Mouse (Mus musculus): ENCODE measurements around the gene Nol6. TPM values are rescaled to one million over a fixed set of nuclear protein-coding genes. Genes with fewer than 3 reads are reported as not detected.

Nol6 gene
- polyA plus RNA-seq, 1 experiment from 2014 or later = 31.0 TPM

DNA sequence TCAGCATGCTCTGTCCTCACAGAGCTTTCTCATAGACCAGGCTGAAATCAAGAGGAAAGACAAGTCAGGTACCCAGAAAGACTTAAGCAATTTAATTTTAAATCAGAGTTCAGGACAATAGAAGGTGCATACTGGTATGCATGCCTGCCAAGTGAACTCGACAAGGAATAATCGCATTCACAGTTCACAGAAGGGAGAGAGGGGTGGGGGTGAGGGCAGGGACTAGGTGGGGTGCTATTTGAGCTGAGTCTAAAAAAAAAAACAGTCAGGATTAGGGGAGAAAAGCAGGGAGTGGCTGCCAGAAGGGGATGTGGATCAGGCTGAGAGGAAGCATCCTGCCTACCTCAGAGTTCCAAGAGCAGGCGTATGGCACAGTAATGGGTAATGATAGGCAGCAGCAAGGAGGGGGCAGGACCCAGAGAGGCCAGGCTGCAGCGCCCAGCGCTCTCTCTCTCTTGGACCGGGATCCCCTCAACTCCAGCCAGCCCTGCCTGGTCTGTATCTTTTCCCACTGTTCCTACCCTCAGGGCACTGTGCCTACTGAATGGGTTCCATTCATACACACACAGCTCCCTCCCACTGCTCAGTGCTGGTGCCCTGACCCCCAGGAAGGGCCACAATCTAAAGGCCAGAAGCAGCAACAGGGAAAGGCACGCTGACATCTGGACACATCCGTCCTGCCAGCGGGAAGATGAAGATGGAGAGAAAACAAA is 9.7 kb downstream of the Nol6 start:
- H3K36me3 ChIP-seq = peaks cover 62% of the 10 kb centered on the region
- no peak overlapping the region for H3K4me3 ChIP-seq
- WGBS = 83% methylated on average over 9 of the region's 9 CpGs

DNA sequence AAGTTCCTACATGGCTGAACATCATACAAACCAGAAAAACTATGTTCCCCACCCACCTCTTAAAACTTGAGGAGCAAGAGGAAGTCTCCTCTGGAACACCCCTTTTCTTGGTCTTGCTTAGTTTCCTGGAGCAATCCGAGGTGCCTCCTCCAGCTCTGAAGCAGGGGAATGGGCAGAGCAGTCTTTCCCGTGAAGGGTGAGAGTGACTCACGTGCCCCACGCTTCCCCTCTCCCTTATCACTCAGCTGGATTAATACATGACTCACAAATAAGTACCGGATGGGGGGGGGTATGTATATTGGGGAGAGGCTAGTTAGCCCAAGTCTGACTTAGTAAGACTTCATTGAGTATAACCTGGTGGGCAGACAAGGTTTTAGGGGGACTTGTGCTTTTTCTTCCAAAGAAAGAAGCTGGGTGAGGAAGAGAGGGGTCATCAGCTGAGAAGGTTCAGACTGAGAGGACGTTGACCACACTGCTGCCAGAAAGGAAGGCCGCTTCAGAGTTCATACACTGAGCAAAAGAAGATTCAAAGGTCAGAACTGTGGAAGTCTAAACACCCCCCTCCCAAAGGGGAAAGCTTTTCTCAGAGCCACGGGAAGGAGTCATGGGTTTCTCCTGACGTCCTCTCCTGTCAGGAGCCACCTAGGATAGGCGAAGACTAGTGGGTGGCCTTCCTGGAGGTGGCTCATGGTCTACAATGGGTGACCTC is 15.4 kb downstream of the Nol6 start:
- H3K4me3 ChIP-seq = no peak overlapping the region
- H3K4me2 ChIP-seq = no peak overlapping the region
- H3K27me3 ChIP-seq = peaks cover 5% of the 10 kb centered on the region; the same call in 1 of the 2 replicates
- H3K36me3 ChIP-seq = peaks cover 5% of the 10 kb centered on the region
- no peak overlapping the region for H3K9ac ChIP-seq
- H3K9me3 ChIP-seq = no peaks in the 10 kb centered on the region
- H3K4me1 ChIP-seq (replicated peaks) = no peaks in the 10 kb centered on the region
- ATAC-seq (ENCODE audit: low FRiP score) = no peak
- no peak overlapping the region for H3K27ac ChIP-seq
- 86% methylated on average over 10 of the region's 10 CpGs for WGBS

More for the DNA sequence above, 9.7 kb downstream of the Nol6 start:
- no peak overlapping the region for H3K9ac ChIP-seq
- no peaks in the 10 kb centered on the region for H3K4me1 ChIP-seq (replicated peaks)
- H3K4me2 ChIP-seq = no peak overlapping the region
- no peak overlapping the region for H3K27ac ChIP-seq
- H3K27me3 ChIP-seq = no peaks in the 10 kb centered on the region
- ATAC-seq (ENCODE audit: low FRiP score) = 0 out of 2 replicates have a peak, but pooled peaks have one; percentile 27
- H3K9me3 ChIP-seq = no peaks in the 10 kb centered on the region

DNA sequence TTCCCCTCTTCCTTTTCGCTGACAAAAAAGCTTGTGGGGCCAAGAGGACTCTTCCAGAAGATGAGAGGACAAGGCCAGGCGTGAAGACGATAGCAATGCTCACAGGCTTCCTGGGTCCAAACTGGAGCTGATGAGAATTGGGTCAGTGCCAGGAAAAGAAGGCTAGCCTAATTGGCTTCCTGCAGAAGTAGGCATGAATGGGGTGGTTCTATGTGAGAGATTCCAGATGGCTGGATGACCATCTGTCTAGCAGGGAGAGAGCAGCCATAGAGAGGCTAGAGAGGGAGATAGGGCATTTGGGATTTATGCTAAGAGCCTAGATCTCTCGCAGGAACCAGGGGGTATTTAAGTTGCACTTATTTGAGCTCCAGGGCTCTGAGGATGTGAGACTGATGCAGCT is 16.8 kb downstream of the Nol6 start:
- Histone ChIP-seq H3K4me3 (no peak overlapping the region), H3K9ac (no peak overlapping the region), H3K27ac (no peak overlapping the region), H3K4me2 (no peak overlapping the region), H3K4me1 (replicated peaks) (no peaks in the 10 kb centered on the region), H3K9me3 (no peaks in the 10 kb centered on the region), H3K36me3 (no peaks in the 10 kb centered on the region), H3K27me3 (peaks cover 7% of the 10 kb centered on the region; the same call in 1 of the 2 replicates)
- 71% methylated on average over 4 of the region's 4 CpGs for WGBS
- no peak for ATAC-seq (ENCODE audit: low FRiP score)

DNA sequence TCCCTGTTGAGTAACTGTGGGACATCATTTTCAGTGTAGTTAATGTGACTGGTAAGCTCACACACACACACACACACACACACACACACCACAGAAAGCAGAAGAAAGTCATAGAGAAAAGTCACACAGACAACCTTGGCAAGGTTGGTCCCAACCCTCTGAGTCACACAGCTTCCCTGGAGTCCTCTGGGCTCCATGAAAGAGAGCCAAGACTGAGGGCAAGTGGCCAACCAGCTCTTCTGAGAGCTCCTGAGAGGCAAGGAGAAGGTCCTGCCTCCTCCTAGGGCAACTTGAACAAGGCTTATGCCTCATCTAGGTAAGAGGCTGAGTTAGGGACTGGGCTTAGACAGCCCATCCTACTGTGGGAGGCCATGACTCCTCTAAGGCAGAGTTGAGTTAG is 21.4 kb downstream of the Nol6 start:
- Histone ChIP-seq H3K9me3 (no peaks in the 10 kb centered on the region), H3K36me3 (no peaks in the 10 kb centered on the region), H3K4me2 (no peak overlapping the region), H3K9ac (no peak overlapping the region), H3K4me1 (replicated peaks) (peaks cover 7% of the 10 kb centered on the region), H3K27ac (no peak overlapping the region), H3K4me3 (no peak overlapping the region), H3K27me3 (peaks cover 25% of the 10 kb centered on the region; the same call in 1 of the 2 replicates)
- no peak for ATAC-seq (ENCODE audit: low FRiP score)

DNA sequence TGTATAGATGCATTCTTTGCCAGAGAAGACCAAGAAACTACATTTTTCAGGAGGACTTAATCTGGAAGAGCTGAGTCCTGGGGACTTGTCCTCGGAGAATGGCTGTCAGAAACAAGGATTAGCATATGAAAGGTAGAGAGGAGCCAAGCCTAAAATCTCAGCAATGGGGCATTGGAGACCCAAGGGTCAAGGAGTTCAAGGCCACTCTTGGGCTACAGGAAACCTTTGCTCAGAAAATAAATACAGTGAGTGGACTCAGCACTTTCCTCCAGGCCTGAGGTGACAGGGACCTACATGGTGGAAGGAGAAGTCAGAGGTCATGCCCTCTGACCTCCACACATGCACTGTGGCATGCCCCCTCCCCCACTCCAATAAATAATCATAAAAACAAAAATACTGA is 23.3 kb downstream of the Nol6 start:
- H3K27me3 ChIP-seq = peaks cover 42% of the 10 kb centered on the region
- WGBS = 23% methylated on average over 1 of the region's 1 CpGs
- no peak overlapping the region for H3K4me2 ChIP-seq
- no peak for ATAC-seq (ENCODE audit: low FRiP score)
- no peak overlapping the region for H3K4me3 ChIP-seq
- no peak overlapping the region for H3K27ac ChIP-seq
- H3K9me3 ChIP-seq = no peaks in the 10 kb centered on the region
- H3K9ac ChIP-seq = no peak overlapping the region
- peaks cover 12% of the 10 kb centered on the region for H3K4me1 ChIP-seq (replicated peaks)
- no peaks in the 10 kb centered on the region for H3K36me3 ChIP-seq

DNA sequence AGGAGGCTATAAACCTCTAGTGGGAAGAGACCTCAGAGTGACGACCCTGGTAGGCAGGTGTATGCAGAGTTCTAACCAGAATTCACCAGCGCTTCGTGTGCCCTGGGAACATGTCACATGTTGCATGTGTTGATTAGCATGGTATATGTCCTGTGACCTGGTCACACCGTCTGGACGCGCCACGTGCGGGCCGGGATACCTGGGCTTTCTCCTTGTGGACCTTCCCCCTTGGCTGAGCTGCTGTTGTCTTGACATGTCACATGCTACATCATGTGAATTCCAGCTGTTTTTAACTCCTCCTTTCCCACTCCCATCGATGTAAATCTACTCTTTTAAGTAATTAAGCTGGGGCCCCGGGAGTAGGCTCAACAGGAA is 25.7 kb downstream of the Nol6 start:
- H3K9ac ChIP-seq = peak overlapping the region; percentile 75
- no peak overlapping the region for H3K27ac ChIP-seq
- no peaks in the 10 kb centered on the region for H3K9me3 ChIP-seq
- H3K27me3 ChIP-seq = peaks cover 45% of the 10 kb centered on the region
- peak overlapping the region; percentile 90 for H3K4me2 ChIP-seq
- peak overlapping the region; percentile 52 for H3K4me3 ChIP-seq
- WGBS = 17% methylated on average over 11 of the region's 11 CpGs
- H3K36me3 ChIP-seq = no peaks in the 10 kb centered on the region
- peak; percentile 50; the same call in 1 of the 2 replicates for ATAC-seq (ENCODE audit: low FRiP score)
- H3K4me1 ChIP-seq (replicated peaks) = peaks cover 12% of the 10 kb centered on the region

DNA sequence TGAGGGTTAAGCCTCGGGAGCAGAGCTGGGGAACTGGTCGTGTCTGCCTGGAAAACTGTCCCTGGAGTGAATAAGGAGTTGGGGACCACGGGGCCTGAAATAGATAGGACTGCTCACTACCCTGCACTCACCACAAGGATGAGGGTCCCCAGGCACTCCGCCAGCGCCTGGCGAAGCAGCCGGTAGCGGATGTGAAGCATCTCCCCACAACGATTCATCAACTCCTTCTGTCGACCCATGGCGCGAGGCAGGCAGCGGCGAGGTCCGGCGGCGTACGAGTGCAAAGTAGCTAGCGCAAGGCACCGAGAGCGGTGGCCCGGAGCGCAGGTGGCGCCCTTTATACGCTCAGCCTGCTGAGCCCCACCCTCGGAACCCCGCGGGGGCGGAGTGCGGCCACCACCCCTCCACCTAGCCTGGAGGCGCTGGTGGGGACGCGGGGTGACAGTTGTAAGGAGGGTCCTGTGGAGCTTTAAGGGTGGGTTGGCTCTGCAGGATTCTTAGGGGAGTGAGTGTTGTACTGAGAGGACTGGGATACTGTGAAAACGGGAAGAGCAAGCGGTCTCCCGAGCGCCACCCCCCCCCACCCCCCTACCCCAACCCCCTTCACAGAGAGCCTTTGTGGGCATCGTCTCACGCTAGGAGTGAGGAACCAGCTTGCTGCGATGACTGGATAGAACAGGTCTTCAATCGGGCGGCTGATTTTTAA is 26.2 kb downstream of the Nol6 start, which contains the start of gene Aqp3:
Aqp3 (minus strand) TSS at position 313 of the 706 bp plus-strand sequence.
- peaks cover 45% of the 10 kb centered on the region for H3K27me3 ChIP-seq
- no peak within 1 kb of the TSS for H3K27ac ChIP-seq
- H3K4me2 ChIP-seq = peak within 1 kb of the TSS; percentile 90
- peak; percentile 71 for ATAC-seq (ENCODE audit: low FRiP score)
- no peaks in the 10 kb centered on the region for H3K9me3 ChIP-seq
- peak within 1 kb of the TSS; percentile 52 for H3K4me3 ChIP-seq
- under 1% methylated on average over 42 of the region's 42 CpGs for WGBS
- peak within 1 kb of the TSS; percentile 75 for H3K9ac ChIP-seq
- H3K36me3 ChIP-seq = no peaks in the 10 kb centered on the region
- H3K4me1 ChIP-seq (replicated peaks) = peaks cover 12% of the 10 kb centered on the region

DNA sequence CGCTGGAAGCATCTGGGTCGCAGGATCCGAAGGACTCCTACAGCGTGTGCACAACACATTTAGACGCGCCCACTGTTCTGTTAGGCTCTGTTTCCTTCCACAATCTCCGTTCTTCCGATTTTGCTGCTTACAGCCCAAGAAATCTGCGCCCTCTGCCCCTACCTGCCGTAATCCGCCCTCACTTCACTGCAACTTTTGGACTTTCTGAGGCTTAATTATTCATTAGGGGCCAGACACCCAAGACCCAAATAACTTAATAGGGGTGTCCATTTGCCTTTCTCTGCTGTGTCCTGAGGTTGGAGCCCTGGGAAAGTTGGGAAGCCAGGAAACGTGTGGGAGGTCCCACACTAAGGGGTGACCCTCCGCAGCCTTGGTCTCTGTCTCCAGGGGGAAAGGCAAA is 26.9 kb downstream of the Nol6 start:
- Histone ChIP-seq H3K9ac (peak overlapping the region; percentile 75; the same call in 1 of the 2 replicates), H3K27me3 (peaks cover 43% of the 10 kb centered on the region), H3K27ac (no peak overlapping the region), H3K4me3 (peak overlapping the region; percentile 52; the same call in 1 of the 2 replicates), H3K36me3 (no peaks in the 10 kb centered on the region), H3K9me3 (no peaks in the 10 kb centered on the region), H3K4me2 (peak overlapping the region; percentile 90), H3K4me1 (replicated peaks) (peaks cover 12% of the 10 kb centered on the region)
- ATAC-seq (ENCODE audit: low FRiP score) = peak; percentile 30; the same call in 1 of the 2 replicates
- 51% methylated on average over 13 of the region's 13 CpGs for WGBS

DNA sequence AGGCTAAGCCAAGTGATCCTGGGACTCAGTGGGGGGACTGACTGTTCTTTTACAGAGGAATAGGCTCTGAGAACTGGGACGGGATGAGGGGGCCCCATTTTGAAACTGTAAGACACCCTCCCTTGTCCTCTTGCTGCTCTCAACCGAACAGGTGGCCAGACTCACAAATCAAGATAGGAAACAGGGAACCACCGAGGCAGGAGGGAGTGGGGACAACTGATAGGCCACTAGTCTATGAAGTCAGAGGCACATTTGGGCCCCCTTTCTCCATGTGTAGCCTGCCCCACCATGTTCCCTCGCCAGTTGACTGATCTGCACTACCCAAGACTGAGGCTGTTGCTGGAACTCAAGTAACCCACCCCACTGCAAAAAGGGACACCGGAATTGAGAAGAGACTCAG is 27.5 kb downstream of the Nol6 start:
- ATAC-seq (ENCODE audit: low FRiP score) = no peak
- no peak overlapping the region for H3K27ac ChIP-seq
- H3K9me3 ChIP-seq = no peaks in the 10 kb centered on the region
- WGBS = 74% methylated on average over 5 of the region's 5 CpGs
- H3K4me1 ChIP-seq (replicated peaks) = peaks cover 12% of the 10 kb centered on the region
- peaks cover 43% of the 10 kb centered on the region for H3K27me3 ChIP-seq
- no peaks in the 10 kb centered on the region for H3K36me3 ChIP-seq
- no peak overlapping the region for H3K4me3 ChIP-seq
- no peak overlapping the region for H3K9ac ChIP-seq
- no peak overlapping the region for H3K4me2 ChIP-seq

DNA sequence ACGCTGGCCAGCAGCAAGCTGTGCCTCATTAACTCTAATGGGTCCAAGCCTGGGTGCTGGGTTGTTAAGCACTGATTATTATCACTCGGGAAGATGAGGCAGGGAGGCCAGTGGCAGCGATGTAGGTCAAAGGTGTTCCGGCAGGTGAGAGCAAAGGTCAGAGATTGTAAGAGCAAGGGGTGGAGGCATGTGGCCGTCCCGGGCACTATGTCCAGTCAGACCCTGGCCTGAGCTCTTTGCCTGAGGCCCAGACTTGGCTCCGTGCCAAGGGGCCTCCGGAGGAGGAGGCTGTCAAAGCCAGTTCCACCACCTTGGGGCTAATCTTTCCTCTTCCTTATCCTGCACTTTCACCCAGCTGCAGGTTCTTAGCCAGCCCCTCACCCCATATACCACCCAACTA is 28.1 kb downstream of the Nol6 start:
- Histone ChIP-seq H3K9me3 (no peaks in the 10 kb centered on the region), H3K9ac (no peak overlapping the region), H3K4me1 (replicated peaks) (peaks cover 12% of the 10 kb centered on the region), H3K27ac (no peak overlapping the region), H3K4me2 (no peak overlapping the region), H3K36me3 (no peaks in the 10 kb centered on the region), H3K4me3 (no peak overlapping the region), H3K27me3 (peaks cover 43% of the 10 kb centered on the region)
- ATAC-seq (ENCODE audit: low FRiP score) = no peak
- 70% methylated on average over 8 of the region's 8 CpGs for WGBS

DNA sequence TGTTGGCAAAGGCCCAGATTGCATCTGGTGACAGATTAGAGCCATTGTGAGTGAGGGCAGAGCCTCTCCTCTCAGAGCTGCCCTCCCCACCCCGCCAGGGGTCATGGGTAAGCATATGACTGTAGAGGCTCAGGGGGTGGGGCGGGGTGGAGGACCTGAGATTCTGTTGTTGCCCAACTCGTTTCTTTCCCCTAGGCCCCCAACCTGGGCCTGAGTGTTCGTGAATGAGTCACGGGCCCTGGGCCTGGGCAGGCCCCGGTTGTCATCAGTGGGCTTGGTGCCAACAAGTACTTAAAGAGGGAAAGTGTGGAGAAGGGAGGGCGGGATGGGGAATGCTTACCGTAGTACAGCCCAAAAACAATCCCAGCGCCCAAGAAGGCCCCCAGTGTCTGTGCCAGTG is 29.9 kb downstream of the Nol6 start:
- Histone ChIP-seq H3K27me3 (peaks cover 36% of the 10 kb centered on the region), H3K36me3 (no peaks in the 10 kb centered on the region), H3K27ac (no peak overlapping the region), H3K4me1 (replicated peaks) (peaks cover 12% of the 10 kb centered on the region), H3K4me3 (no peak overlapping the region), H3K9ac (no peak overlapping the region), H3K4me2 (no peak overlapping the region), H3K9me3 (no peaks in the 10 kb centered on the region)
- ATAC-seq (ENCODE audit: low FRiP score) = no peak
- 77% methylated on average over 9 of the region's 9 CpGs for WGBS

DNA sequence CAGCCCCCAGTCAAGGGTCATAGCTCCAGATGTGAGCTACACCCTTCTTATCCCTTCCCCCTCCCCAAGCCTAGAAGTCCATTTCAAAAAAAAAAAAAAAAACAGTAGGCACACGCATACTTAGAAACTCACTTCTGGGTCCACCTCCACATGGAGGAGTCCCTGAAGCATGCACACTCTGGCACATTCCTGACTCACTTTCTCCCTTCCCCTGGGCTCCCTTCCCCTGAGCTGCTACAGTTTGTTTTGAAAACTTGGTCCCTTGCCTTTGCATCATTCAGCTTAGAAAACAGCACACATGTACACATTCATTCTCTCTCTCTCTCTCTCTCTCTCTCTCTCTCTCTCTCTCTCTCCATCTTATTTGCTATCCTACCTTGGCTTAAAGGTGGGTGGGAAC is 31.3 kb downstream of the Nol6 start:
- Histone ChIP-seq H3K27me3 (peaks cover 22% of the 10 kb centered on the region), H3K4me1 (replicated peaks) (peaks cover 5% of the 10 kb centered on the region), H3K9ac (no peak overlapping the region), H3K27ac (no peak overlapping the region), H3K4me2 (no peak overlapping the region), H3K36me3 (no peaks in the 10 kb centered on the region), H3K4me3 (no peak overlapping the region), H3K9me3 (no peaks in the 10 kb centered on the region)
- ATAC-seq (ENCODE audit: low FRiP score) = no peak
- WGBS = 73% methylated on average over 1 of the region's 1 CpGs

All from hindbrain, embryonic 13.5 days (tissue).